Mouse (Mus musculus) MN1 (cell line): ENCODE measurements around the gene Pkd1l1.

ENCODE experiments used
- DNase-seq: peaks from one replicate; pipeline ENCODE4 v3.0.0-alpha.2; 2016; ENCODE audit warnings: low spot score

Pkd1l1 gene

GRCm38 (mm10) chr11:8936431-8937110, 36.5 kb downstream of the Pkd1l1 start:
- no peak for DNase-seq

- DNase-seq: no peak
These were observed 56.9 kb downstream of the Pkd1l1 start for GRCm38 (mm10) chr11:8916081-8916671.

GRCm38 (mm10) chr11:8882793-8883192, 90.3 kb downstream of the Pkd1l1 start:
- no peak for DNase-seq

- DNase-seq: no peak
These were observed 91.5 kb downstream of the Pkd1l1 start for GRCm38 (mm10) chr11:8881521-8881920.

GRCm38 (mm10) chr11:8870115-8870514, 103.0 kb downstream of the Pkd1l1 start:
- no peak for DNase-seq

- no peak for DNase-seq
These were observed 107.0 kb downstream of the Pkd1l1 start for GRCm38 (mm10) chr11:8866021-8866420.

GRCm38 (mm10) chr11:8863955-8864675, 109.0 kb downstream of the Pkd1l1 start:
- DNase-seq: no peak

- no peak for DNase-seq
These were observed 110.6 kb downstream of the Pkd1l1 start for GRCm38 (mm10) chr11:8862426-8862825.

- DNase-seq: no peak
These were observed 111.1 kb downstream of the Pkd1l1 start for GRCm38 (mm10) chr11:8861978-8862377.

GRCm38 (mm10) chr11:8860878-8861277, 112.2 kb downstream of the Pkd1l1 start:
- DNase-seq: no peak

GRCm38 (mm10) chr11:8859868-8860267, 113.2 kb downstream of the Pkd1l1 start:
- no peak for DNase-seq

- no peak for DNase-seq
These were observed 114.0 kb downstream of the Pkd1l1 start for GRCm38 (mm10) chr11:8859041-8859440.

GRCm38 (mm10) chr11:8856125-8856524, 116.9 kb downstream of the Pkd1l1 start:
- DNase-seq: no peak

GRCm38 (mm10) chr11:8848049-8848448, 125.0 kb downstream of the Pkd1l1 start:
- DNase-seq: no peak

GRCm38 (mm10) chr11:8847627-8848026, 125.4 kb downstream of the Pkd1l1 start:
- no peak for DNase-seq

- DNase-seq: no peak
These were observed 136.9 kb downstream of the Pkd1l1 start for GRCm38 (mm10) chr11:8836176-8836575.

- no peak for DNase-seq
These were observed 138.9 kb downstream of the Pkd1l1 start for GRCm38 (mm10) chr11:8834121-8834520.

GRCm38 (mm10) chr11:8830551-8830950, 142.5 kb downstream of the Pkd1l1 start:
- DNase-seq: no peak

GRCm38 (mm10) chr11:8829561-8829960, 143.5 kb downstream of the Pkd1l1 start:
- DNase-seq: no peak

GRCm38 (mm10) chr11:8828836-8829526, 144.1 kb downstream of the Pkd1l1 start:
- no peak for DNase-seq

GRCm38 (mm10) chr11:8826609-8827008, 146.5 kb downstream of the Pkd1l1 start:
- DNase-seq: no peak

- DNase-seq: no peak
These were observed 147.0 kb downstream of the Pkd1l1 start for GRCm38 (mm10) chr11:8826046-8826445.

GRCm38 (mm10) chr11:8825413-8825812, 147.7 kb downstream of the Pkd1l1 start:
- no peak for DNase-seq
